Mouse (Mus musculus): ENCODE measurements at regions not wholly inside any gene's neighbourhood (a gene's known extent, or its start where the extent isn't known, plus 50 kb on each side); places are given as distances from the start of the nearest gene placed in this dataset.
"Not testable (repeated sequence)": the region's sequence is repeated elsewhere in the genome, so short reads cannot be mapped to it uniquely, and the experiment has no call there.

- DNase-seq: not testable (repeated sequence)
These were observed 99.3 kb downstream of the Gm7489 start for GRCm38 (mm10) chr15:53984006-53984405.

GRCm38 (mm10) chr15:53989888-53990287, 105.2 kb downstream of the Gm7489 start:
- DNase-seq: no peak

GRCm38 (mm10) chr15:53995199-53995868, 110.6 kb downstream of the Gm7489 start:
- no peak for DNase-seq

GRCm38 (mm10) chr15:53998600-53999290, 114.0 kb downstream of the Gm7489 start:
- DNase-seq: no peak

DNA sequence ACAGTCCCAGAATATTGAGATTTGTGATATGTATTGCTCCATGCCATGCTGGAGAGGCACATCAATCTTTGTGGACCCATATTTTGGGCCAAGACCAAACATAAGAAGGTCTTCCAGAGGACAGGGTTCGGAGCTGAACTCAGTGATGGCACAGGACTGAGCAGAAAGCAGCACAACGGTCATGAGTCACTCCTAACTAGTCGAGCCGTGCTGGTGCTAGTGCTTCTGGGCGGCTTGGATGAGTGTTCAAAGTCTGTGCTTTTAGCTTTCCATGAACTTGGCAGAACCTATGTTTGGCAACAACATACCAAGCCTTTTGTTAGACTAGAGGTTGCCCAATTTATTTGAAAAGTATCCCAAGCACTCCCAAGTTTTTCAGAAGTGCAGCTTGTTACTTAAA, 149.1 kb downstream of the Gm7489 start:
- DNase-seq: no peak

- no peak for DNase-seq
These were observed 166.0 kb downstream of the Gm7489 start for GRCm38 (mm10) chr15:54050711-54051110.

DNA sequence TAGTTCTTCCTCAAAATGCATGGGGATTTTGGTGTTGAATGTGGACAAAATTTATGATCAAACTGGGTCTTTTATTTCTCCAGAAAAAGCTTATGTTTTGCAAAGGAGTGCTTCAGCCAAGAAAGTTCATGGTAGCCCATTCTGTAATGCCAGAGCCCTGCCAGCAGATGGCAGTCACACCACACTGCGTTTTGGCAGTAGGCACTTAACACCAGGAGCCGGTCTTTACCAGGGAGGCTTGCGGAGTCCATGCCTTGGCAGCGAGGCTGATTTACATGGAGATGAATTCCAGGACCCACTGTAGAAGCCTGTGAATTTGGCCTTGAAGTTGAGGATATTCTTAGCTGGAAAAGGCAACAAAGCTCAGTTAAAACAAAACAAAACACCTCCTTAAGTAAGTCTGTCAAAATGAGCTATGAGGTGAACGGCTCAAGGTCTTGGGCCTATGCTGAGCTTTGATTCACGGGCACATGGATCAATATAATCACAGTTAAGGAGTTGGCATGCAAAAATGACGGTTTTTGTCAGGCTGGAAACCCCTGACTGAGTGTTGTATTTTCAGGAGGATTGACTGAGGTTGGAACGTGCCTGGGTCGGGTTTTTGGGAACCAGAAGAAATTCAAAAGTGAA, 185.4 kb downstream of the Gm7489 start:
- peak; percentile 47 for DNase-seq

DNA sequence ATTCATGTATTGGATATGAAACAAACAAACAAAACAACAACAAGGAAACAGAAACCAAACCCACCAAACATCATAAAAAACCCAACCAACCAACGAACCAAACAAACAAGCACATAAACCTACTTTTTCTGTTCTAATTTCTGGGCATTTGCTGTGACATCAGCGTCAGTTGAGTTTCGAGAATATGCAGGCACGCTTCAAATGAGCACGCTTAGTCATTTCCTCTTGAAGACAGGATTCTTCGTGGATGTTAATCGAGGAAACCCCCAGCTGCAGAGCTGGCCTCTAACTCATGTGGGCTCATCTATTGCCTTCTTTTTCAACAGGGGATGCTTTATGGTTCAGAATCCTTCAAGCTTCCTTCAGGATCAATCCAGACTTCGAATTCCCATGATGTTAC, 187.0 kb downstream of the Gm7489 start:
- no peak for DNase-seq

DNA sequence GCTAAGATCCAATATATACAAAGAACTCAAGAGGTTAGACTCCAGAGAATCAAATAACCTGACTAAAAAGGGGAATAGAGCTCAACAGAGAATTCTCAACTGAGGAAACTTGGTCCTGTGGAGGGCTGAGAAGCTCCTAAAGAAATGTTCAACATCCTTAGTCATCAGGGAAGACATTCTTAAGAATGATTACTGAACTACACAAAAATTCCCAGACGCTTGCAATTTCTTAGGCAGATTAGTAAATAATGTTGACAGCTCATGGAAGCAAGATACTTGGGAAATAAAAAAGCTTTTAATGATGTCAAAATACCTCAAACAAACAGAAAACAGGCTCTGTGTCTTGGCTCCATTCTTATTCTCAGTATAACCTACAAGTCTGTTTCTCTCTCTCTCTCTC, 206.6 kb downstream of the Gm7489 start:
- no peak for DNase-seq

DNA sequence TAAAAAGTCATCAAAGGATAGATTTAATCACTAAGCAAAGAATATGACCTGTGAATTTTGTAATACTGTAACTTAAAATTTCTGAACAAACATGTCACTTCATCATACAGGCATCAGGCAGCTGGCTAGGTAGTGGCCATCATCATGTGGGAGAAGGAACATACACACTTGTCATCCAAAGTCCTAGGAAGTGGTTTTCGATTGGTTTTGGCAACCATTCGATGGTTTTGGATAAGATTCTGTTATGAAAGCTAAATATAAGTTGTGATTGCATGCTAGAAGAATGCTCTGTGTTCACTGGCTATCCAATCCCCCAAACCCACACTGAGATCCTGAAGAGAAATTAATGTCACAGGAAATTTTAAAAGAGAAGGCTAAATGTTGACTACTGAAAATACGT, 207.7 kb downstream of the Gm7489 start:
- no peak for DNase-seq

DNA sequence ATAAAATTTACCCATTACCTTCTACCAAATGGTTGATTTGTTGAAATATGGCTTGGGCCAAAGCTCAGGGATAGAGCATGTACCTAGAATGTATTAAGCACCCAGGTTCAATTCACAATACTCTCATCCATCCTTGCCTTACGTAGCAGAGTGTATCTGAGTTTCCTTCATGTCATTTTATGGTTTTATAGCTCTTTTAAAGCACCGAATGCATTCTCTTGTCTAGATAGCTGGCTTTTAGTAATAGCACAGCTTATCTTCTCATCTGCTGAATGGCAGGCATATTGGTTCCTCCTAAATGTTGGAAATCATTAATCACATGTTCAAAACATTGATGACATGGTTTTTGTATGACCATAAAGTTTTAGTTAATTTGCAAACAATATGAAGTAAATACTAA, 212.8 kb downstream of the Gm7489 start:
- DNase-seq: no peak

DNA sequence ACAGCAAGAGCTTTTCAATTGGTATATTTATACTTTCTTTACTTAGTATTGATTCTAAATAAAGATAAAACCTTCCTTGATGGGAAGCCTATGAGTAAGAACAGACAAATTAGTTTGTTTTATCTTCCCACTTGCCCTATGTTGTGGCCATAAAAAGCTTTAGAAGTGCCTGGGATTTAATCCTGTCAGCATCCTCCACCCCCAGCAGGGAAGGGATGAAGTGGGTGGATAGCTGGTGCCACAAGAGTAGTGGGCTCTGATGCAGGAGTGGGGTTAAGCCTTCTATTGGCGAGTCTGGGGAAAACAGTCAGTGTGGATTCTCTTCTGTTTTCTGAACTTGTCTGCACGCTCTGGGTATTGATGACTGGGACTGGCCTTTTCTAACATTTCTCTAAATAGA, 227.7 kb downstream of the Gm7489 start:
- peak; percentile 2 for DNase-seq

- no peak for DNase-seq
These were observed 229.4 kb downstream of the Gm7489 start for GRCm38 (mm10) chr15:54114096-54114512.

DNA sequence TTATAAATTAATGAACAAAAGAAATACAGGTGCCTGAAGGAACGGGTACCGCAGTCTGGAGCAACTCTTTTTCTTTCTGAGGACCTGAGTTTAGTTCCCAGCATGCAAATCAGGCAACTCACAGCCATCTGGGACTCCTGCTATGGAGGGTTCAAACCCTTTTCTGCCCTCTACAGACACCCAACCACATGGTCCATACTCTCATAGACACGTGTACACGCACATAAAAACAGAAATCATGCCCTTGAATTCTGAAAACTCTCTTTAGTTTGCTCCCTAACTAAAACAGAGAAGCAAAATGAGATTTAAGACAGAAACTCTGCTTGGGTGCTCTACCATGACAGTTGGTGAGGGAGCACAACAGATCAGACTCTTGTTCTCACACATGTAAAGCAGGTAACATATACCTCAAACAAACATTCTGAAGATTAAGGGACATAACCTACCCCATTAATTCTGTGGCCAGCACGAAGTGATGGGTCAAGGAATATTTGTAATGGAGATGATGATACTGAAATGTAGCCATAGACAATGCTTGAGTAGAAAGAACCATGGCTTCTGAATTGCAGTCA, 233.3 kb downstream of the Gm7489 start:
- DNase-seq: no peak

GRCm38 (mm10) chr15:54120456-54120855, 235.8 kb downstream of the Gm7489 start:
- peak; percentile 30 for DNase-seq

DNA sequence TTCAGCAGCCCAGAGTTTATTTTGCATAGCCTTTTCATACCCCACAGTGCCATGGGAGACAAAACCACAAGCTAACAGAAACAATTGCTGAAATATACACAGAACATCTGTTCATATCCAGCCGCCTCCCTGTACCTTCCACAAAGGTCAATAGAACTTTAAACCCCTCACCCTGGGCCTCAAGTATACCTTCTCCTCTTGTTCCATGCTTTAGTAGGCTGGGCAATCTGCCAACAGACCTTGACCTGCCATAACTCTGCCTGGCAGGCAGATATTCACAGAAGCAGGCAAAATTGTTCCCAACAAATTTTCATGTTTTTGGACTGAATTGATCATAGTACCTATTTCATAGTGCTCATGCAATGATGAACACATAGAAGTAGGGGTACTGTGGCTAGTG, 279.6 kb downstream of the Gm7489 start:
- no peak for DNase-seq

DNA sequence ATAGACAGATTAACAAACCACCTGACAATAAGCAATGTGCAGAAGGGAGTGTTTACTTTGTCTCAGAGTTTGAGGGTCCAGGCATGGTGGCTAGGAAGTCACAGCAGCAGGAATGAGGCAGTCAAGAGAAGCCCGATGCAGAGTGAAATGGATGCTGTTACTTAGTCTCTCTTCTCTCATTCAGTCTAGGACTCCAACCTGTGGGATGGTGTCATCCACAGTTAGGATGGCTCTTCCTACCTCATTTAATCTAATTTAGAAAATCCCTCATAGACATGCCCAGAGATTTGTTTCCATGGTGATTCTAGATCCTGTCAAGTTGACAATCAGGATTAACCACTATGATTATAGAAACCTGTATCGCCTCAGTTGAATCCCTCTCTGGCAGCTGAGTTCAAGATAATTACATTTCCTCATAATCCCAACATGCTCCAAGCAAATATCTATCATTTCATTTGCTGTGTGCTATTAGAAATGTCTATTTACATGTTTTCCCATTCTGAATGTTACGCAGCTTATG, 283.2 kb downstream of the Gm7489 start:
- DNase-seq: no peak

GRCm38 (mm10) chr15:54177221-54177620, 292.5 kb downstream of the Gm7489 start:
- DNase-seq: no peak

- peak; percentile 32 for DNase-seq
These were observed 293.1 kb downstream of the Gm7489 start for GRCm38 (mm10) chr15:54177791-54178190.

All from right cerebral cortex, adult 18-20 months (tissue).